Mouse (Mus musculus) erythroid progenitor cell, adult 5-6 weeks (primary cell): ENCODE measurements at regions not wholly inside any gene's neighbourhood (a gene's known extent, or its start where the extent isn't known, plus 50 kb on each side); places are given as distances from the start of the nearest gene placed in this dataset.
A peak's percentile ranks its signal among the peaks of the same experiment; 100 is the strongest.

Source experiments
- ATAC-seq: replicated peaks from 2 replicates; pipeline ENCODE4 v1.8.0; 2016; ENCODE audit warnings: moderate number of reproducible peaks, mild to moderate bottlenecking, moderate TSS enrichment, inconsistent platforms; ENCODE audit not compliant: poor library complexity, low FRiP score, severe bottlenecking

DNA sequence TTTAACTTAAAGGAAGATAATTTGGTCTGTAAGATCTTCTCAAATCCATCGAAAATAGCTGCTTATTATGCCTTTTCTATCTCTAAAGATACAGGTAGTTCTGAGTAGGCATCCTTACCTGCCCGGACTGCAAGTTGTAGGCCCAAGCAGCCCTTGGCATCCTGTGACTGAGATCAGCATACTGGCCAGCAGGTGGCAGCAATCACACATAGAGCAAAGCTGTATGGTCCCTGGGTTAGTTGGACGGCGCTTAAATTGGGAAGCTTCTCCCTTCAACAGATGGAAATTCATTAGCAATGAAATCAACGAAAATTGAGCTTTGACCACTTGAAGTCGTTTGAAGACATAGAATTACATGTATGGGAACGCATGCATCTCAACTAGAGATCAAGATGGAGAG, 61.0 kb downstream of the Ccng2 start:
- ATAC-seq: peak; percentile 61; the same call in 1 of the 2 replicates

DNA sequence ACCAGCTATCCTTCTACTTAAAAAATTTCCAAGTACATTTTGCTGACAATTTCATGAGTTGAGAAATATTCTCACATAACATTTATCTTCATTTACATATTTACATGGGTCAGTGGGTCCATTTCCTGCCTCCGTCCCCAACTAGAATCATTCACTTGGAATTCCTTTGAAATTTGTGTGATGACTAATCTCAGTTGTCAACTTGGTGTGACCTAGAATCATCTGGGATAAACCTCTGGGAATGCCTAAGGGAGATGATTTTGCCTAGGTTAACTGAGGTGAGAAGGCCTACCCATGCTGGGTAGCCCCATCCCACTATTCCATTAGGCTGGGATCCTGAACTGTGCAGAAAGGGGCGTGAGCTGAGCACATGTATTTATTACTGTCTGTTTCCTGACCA, 63.8 kb downstream of the Ccng2 start:
- ATAC-seq: no peak

DNA sequence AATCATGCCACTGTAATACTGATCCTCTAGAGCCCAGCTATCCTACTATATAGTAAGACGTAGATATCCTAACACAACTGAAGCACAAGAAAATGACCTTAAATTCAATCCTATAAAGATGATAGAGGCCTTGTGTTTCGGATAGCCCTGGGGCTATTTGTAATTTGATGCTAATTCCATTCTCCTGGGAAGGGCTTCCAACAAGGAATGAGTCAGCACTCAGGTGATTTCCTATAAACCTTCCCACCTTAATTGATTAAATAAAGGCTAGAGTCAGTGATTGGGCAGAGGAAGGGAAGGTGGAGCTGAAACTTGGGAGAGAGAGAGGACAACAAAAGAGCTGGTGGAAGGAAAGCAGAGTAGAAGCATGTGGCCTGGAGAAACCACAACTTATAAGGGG, 86.0 kb downstream of the Ccng2 start:
- ATAC-seq: no peak
